Mouse (Mus musculus) skeletal muscle tissue, adult 2 months (tissue): Measurements from ENCODE around the gene 1810062G17Rik.

Experiments
- DNase-seq: peaks from one replicate; pipeline ENCODE4 v3.0.0-alpha.2; 2012; ENCODE audit warnings: low read depth, low spot score

Gene 1810062G17Rik

DNA sequence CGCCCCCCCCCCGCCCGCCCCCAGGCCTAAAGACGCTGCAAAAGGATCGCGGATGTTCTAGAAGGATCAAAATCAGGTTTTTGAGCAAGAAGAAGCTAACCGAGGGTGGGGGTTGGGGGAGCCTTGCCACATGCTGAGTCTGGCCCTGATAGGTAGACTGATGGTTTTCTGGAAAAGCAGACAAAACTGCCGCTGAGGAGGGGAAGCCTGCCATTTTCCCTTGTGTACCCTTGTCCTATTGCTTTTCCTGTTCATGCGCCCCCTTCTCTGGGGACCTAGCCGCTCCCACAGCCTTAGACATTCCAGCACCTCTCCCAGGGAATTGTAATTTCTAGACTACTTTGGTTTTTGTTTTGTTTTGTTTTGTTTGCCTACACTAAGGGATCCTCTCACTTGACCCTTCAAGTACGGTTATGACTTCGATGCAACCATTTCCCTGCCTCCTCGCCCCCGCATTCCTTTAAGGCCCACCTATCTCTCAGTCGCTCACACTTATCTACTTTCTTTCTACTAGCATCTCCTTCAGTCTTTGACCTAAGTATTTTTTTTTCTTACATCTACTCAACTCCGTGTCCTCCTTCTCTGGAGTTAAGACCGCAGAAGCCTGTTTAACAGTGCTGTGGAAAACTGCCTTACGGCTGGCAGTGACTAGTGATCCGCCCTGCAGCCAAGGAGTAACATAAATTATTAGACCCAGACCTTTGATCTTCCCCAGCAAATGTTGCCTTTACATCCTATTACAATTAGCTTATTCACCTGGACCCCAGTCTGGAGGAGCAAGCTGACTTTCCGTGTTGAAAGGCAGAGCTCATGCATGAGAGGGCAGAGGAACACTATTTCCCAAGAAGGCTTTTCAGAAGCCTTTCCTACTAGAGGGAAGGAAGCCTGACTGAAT lies 771 bp downstream of the 1810062G17Rik start:
- no peak for DNase-seq

DNA sequence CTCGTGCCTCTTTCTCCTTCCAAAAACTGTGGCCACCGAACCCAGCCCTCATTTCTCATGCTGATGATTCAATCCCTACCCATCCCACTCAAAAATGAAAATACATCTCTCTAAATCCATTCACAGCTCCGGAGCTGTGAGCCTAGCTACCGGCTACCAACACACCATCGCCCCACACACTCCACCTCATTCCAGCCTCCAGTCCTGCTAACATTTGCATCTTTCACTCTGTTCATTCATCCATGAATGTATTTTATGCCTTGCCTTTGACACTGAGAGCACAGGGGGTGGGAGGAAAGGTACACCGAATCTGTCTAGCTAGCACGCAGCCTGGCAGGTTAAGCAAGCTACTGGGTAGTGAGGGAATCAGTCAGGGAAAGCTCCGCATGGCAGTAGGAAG lies 3.0 kb downstream of the 1810062G17Rik start:
- no peak for DNase-seq

DNA sequence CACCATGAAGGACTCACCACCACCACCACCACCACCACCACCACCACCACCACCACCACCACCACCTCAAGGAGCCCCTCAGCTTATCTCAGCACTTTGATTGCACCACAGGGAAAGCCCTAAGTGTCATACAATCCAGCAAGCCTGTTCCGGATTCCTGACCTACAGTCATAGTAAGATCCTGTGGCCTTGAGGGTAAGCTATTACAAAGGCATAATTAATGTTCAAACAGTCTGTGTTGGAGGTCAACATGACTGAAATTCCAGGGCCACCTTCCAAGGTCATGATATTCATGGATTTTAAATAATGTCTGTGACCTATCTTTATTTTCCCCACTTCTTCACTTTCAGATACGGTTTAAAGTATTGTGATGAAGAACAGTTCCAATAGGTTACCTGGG lies 4.7 kb downstream of the 1810062G17Rik start:
- DNase-seq, result no peak

DNA sequence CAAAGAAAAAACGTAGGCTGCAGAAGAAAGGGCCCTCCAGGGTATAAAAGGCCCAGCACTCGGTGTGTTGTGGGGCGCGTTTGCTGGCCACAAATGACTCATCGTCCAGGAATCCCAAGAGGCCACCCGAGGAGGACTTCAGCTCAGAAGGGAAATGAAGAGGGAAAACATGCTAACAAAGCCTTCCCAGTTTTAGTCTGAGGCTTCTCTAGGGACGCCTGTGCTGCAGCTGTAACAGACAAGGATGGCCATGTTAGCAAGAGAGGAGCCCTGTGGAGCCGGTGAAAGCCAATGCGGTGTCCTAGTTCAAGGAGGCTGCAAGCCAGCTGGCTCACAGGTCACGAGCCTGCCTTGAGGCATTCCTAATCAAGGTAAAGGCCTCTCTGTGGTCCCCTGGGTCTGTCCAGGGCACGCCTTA lies 6.0 kb downstream of the 1810062G17Rik start:
- peak; percentile 62 for DNase-seq

DNA sequence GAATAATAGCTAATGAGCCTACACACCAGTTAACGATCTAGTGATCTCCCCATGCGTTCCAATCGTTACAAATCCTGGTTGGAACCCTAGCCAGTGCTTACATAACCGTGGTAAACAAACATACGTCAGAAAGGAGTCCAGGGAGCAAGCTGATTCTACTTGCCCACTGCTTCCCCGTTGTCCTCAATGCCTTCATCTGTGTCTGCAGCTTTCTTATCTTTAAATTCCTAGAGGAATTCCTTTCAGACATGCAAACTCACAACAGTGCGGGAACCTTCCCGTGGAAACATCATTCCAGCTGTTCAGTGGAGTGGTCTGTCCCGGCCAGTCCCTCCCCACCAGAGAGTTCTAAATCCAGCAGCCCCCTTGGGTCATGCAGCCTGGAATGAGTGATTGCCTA lies 7.2 kb downstream of the 1810062G17Rik start:
- DNase-seq, result no peak

DNA sequence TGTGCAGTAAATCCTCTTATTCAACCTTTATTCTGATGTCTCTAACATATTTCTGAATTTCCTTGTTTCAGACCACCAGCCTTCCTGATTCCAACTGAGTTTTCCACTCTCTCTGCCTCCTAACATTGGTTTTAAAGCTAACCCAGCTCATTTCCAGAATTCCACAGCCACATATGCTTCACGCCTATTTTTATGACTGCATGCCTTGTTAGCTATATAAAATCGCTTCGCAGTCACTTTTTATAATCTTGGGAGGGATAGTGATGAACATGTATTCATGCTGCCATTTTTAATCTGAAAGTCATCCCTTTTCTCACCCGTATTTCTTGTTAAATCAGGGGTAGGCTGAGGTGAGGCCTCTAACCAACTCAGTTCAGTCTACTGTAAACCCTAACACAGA lies 8.6 kb downstream of the 1810062G17Rik start:
- DNase-seq, result no peak

DNA sequence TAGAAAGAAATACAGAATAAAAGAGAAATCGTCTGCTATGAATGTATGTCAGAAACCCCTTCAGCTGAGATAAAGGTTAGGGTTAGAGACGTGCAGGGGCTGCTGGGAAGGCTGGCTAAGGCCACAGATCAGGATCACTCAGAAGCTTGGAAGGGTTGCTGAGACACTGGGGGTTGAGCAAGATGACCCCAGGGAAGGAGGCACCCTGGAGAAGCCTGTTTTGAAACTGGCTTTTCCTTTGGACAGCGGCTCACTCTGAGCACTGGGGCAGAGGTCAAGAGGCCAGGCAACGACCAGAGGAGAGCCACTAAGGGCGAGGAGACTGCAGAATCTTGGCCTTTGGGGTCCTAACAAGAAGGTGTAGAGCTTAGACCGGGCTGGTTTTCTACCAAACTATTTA lies 10.4 kb downstream of the 1810062G17Rik start:
- no peak for DNase-seq

DNA sequence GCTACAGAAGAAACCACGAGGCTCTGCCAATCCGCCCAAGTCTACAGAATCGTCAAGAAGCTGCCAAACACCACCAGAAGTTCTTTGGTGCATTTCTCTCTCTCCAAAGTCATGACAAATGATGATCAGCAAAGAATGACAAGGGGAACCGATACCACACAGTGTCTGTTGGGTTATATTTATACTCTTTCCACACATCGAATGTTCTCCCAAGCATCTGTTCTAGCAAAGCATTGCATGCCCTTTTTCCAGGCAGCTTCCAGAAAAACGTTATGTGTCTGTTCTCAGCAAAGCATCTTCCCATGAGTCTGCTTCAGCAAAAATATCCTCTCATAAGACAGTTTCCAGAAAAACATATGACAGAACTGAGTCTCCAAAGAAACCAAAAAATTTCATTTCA lies 11.1 kb downstream of the 1810062G17Rik start:
- DNase-seq, result no peak

DNA sequence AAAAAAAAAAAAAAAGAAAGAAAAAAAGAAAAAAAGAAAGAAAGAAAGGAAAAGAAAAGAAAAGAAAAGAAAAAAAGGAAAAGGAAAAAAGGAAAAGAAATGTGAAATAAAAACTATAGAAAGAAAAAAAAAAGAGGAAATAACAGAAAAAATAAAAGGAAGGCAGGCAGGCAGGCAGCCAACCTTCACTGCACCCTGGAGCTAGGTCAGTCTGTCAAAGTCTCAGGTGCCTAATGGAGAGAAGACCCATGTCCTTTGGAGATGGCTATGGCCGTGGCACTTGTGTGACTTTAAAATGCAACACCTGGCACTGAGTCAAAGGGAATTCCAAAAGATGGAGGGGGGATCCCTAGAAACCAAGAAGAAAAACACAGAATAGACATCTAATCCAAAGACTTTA lies 12.6 kb downstream of the 1810062G17Rik start:
- DNase-seq, result no peak

DNA sequence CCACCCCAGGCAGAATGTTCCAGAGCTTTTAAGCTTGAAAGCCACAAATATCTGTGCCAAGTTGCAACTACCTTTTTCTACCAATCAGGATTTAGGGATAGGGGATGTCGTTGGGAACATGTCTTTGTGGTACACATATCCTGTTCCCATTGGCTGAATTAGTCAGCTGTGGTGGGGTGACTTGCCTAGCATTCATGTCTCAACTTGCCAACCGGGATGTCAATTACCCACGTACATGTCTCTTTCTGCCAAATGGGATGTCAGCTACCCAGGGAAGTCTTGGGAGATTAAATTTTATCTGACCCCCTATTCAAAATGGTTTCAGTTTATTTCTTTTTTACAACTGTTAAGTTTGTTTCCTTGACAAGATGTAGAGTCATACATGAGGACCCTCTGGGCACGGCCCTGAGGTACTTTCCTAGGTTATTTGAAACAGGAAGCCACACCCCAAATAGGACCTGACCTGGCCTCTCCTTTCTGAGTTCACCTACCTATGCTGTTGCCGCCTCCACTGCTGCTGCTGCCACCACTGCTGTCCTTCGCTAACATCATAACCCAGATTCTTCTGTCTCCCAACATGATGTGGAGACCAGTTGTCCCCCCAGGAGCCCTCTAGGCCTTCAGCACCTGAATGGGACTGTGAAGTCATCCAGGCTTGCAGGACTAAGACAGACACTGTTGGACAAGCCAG lies 13.3 kb downstream of the 1810062G17Rik start:
- DNase-seq, result no peak

DNA sequence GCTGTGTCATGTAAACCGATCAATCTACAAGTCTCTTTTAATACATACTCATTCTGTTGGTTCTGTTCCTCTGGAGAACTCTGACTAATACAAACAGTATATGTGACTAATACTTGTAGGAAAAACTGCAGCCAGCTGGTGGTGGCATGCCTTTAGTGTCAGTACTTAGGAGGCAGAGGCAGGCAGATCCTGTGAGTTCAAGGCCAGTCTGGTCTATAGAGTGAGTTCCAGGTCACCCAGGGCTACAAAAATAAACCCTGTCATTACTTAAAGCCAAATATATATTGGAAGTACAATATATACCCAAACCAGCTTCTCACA lies 13.8 kb downstream of the 1810062G17Rik start:
- no peak for DNase-seq

DNA sequence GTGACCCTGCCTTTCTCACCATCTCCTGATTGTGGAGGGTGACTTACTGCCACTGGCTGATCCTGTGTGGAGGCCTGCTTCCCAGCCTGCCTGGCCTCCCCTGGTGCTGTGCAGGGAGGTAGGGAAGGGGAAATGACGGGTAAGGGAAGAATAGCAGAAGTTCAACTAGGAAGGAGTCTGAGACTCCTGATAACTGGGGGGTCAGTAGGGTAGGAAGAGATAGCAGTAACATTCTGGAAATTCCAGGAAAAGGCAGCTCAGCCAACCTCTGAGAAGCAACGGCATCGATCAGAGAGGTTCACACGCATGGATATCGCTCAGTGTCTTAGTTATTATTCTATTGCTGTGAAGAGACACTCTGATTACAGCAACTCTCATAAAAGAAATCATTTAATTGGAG lies 15.8 kb downstream of the 1810062G17Rik start:
- no peak for DNase-seq

DNA sequence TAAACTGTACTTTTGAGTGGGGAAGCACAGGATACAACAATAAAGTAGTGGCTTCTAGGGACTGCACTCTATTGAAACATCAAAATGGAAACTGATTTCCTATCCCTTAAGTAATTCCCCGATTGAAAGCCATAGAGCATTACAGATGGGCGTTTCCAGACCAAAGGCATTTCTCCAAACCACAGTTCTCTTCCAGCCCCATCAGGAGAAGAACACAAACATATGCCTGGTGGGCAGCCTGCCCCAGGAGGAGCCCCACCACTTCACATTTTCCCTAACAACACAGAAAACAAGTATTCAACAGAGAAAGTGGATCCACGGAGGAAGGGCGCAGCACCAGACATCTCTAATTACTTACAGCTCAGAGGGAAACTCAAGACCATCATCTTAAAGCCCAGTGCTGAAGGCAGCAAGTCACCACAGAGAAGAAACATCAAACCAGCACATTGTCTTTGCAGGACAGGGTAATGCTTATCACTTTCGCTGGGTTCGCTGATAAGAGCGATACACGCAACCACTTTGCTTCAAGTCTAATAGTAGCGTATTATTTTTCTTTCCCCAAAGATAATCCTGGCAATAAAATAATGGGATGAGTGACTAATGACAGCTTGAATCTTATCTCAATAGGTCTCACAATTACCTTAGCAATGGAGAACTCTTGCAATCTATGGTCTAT lies 17.1 kb downstream of the 1810062G17Rik start:
- no peak for DNase-seq

DNA sequence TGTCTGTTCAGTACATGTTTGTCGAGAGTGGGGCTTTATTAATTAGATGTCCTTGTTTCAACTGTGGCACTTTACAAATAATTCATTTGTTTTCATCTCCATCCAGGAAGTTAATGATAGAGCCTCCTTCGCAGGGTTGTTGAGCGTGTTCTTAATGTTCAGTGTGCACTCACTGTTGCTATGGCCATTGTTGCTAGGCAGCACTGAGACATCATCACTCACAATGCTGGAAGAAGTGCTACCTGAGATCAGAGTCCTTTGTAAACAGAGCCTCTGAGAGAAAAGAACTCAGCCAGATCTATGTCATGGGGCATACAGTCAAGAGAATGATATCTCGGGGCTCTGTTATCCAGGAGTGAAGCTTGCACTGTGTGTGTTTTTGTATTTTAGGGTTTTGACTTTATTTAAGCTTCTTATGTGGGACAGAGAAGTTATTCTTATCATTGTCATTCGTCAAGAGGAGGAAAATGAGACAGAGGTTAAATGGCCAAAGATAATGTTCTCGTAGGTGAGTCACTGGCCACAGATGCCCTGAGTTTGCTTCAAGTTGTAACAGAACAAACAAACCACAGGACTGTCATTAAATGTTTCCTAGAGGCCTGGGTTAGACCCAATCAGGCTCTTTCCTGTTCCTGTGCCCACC lies 18.0 kb downstream of the 1810062G17Rik start:
- no peak for DNase-seq

DNA sequence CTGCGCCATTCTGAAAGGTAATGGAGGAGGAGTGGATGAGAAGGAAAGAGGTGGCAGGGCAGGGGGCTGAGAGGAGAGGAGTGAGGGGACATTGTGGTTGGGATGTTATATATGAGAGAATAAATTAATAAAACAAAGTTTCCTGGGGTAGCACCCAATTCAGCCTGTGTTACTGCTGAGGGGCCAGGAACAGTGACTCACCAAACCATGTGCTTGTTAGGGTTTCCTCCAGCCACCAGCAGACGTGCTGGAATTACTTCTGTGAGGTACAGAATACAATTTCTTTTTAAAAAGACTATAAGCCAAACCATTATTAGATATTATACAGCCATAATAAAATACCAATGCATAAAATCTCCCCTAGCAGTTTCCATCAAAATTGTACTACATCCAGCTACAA lies 18.9 kb downstream of the 1810062G17Rik start:
- DNase-seq, result no peak

DNA sequence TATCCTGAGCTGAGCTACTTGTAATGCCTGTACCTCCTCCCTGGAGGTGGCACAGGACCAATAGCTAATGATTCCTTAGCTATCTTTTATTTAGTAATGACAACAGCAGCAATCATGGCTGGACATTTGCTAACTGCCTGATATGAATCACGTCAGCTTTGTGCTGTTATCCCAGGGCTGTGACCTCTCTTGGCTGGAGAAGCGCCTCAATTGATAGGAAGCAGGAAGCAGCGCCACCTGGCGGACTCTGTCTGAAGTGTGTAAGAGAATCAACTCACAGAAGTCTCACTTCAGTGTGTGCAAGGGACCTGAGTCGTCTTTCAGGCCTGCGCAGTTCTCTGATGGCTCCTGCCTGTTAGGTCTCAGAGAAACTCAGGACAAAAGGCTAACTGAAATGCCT lies 19.7 kb downstream of the 1810062G17Rik start:
- peak; percentile 89 for DNase-seq

DNA sequence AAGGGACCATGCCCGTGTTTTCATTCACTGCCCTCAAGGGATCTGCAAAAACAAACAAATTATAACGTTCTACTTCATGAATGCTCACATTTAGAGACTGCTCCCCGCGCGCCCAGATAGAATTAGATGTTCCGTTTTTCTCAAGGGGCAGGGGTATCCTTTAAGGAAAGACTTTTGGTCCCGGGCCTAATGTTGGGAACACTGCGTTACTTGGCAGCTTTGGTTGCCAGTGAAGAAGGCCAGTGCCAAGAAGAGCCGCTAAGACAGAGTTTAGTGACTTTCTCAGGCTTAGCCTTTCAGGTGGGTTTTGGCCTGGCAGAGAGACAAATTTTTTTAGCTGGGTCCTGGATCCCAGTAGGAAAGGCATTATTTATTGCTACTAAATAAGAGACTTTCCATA lies 20.5 kb downstream of the 1810062G17Rik start:
- no peak for DNase-seq

DNA sequence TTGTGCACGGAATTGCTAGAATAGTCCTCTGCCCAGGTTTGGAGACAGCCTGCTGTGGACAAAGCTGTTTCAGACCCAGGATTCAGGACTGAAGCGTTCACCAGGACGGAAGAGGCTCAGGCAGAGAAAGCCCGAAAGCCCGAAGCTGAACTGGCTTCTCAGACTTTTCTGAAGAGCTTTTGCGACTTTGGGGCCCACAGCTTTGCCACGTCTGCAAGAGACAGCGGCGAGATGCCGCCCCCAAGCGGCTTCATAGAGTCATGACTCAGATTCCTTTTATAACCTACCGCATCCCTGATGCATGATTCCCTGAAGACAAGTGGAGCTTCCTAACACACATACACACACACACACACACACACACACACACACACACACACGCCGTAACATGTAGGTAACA lies 21.0 kb downstream of the 1810062G17Rik start:
- DNase-seq, result peak; percentile 58

DNA sequence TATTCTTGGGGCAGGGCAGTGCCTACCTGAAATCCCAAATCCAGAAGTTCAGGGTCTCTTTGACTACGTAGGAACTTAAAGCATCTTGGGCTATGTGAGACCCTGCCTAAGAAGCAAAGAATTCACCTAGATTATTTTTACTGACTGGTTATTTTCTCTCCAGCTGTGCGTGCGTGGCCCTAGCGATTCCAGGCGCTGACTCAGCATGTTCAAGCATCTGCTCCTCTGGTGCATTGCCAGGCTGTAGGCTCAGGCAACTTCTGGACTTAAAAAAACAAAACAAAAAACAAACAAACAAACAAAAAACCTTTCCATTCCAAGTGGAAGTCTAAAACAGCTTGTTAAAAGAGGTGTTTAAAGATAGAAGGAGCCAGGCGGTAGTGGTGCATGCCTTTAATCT lies 22.5 kb downstream of the 1810062G17Rik start:
- no peak for DNase-seq

DNA sequence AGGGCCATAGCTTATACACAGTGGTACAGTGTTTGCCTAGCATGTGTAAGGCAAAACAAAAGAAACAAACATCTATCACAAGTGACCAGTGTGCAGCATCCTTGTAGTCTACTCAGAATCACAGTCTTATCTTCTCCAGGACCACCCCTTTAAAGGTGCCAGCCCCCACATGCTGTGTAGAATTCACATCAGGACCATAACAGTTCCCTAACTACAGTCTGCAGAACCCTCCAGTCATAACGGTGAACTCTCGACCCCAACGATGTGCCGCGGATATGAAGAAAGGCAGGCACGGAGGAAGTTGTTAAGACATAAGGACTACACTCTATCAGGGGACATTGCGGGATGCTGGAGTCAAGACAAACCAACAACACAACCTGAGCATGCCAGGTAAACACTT lies 23.7 kb downstream of the 1810062G17Rik start:
- DNase-seq, result no peak

DNA sequence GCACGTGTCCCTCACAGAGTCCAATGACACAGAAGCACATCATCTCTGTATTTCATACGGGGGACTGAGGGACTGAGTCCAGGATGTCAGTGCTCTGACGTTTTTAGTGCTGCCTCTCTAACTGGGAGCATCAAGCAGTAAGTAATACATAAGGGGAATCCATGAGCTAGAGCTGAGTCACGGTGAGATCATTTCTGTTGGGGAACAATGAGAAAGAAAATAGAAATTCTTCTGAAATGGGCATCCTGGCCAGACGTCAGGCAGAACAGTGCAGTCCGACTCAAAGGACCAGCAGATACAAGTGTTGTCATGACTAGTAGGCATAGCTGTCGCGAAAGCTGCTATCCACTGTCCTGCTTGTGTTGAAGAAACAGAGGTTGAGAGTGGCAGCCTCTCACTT lies 25.2 kb downstream of the 1810062G17Rik start:
- DNase-seq, result no peak

DNA sequence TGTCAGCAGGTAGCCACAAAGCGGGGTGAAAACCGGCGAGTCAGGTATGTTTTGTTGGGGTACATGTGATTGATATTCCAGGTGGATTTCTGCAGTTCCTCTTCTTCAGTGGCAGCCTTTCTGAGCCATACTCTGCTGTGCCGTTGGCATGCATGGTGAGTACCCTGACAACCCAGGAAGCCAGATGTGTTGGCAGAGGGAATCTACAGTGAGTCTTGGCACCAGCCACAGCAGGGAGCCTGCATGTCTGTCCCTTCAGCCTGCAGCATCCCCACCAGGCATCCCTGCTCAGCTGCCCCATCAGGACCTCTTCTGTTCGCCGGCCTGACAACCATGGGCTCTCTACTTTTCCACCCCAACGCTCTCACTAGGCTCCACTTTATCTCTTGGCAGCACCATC lies 25.8 kb downstream of the 1810062G17Rik start:
- DNase-seq, result no peak
